Mouse (Mus musculus): ENCODE results near the gene Wfdc21. TPM values are rescaled to one million over a fixed set of nuclear protein-coding genes. Genes with fewer than 3 reads are reported as not detected.

Gene Wfdc21
- polyA plus RNA-seq, 1 experiment from 2014 or later = not detected

DNA sequence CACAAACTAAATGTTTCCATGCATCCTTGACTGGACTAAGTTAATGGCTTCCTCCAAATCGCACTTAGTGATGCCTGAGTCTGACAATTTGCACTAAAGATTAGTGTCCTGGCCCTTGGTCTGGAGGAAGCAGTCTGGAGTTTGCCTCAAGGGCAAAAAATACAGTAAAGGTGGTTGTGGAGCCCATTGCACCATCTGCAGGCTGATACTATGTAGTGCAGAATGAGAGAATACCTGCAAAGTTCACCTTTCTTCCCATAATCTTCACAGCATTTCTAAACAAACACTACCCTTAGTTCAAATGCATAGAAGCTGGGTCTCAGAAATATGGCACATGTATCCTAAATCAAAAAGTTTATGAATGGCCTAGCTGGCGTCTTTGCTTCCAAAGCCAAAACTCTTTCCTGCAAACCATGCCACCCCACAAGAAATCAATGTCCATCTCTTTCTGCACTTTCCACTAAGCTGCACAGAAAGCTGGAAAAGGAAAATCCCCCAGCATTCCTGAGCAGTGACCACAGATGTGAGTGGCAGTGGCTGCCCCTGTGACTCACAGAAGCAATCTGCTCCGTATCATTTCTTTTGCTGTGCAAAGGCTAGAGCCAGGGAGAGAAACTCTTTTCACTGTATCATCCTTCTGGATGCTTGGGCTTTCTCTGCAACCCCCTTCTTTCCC is 17.8 kb upstream of the Wfdc21 start:
- H3K27me3 ChIP-seq (ENCODE audit: control insufficient read depth, insufficient read depth, low read length) = no peaks in the 10 kb centered on the region
- H3K4me3 ChIP-seq (ENCODE audit: low read depth, low read length) = no peak overlapping the region
- no peaks in the 10 kb centered on the region for H3K4me1 ChIP-seq (ENCODE audit: control insufficient read depth, insufficient read depth, low read length)
- H3K9ac ChIP-seq (replicated peaks; ENCODE audit: low read length) = no peak overlapping the region
- H3K36me3 ChIP-seq (replicated peaks; ENCODE audit: control insufficient read depth, insufficient read depth, low read depth, low read length) = no peaks in the 10 kb centered on the region
- H3K9me3 ChIP-seq (replicated peaks; ENCODE audit: control insufficient read depth, low read length) = no peaks in the 10 kb centered on the region
- H3K27ac ChIP-seq (replicated peaks; ENCODE audit: low read depth, low read length) = no peak overlapping the region
- WGBS = 59% methylated on average over 3 of the region's 3 CpGs
- no peak for DNase-seq (ENCODE audit: low spot score)
- no peak overlapping the region for H3K4me2 ChIP-seq (ENCODE audit: low read depth, low read length)
- ATAC-seq (replicated peaks; ENCODE audit: insufficient number of reproducible peaks, low FRiP score, low TSS enrichment, low read depth) = no peak

GRCm38 (mm10) chr11:83731116-83731515 is 15.6 kb upstream of the Wfdc21 start:
- Histone ChIP-seq H3K27ac (replicated peaks; ENCODE audit: low read depth, low read length) (no peak overlapping the region), H3K27me3 (ENCODE audit: control insufficient read depth, insufficient read depth, low read length) (no peaks in the 10 kb centered on the region), H3K36me3 (replicated peaks; ENCODE audit: control insufficient read depth, insufficient read depth, low read depth, low read length) (no peaks in the 10 kb centered on the region), H3K9me3 (replicated peaks; ENCODE audit: control insufficient read depth, low read length) (no peaks in the 10 kb centered on the region), H3K4me2 (ENCODE audit: low read depth, low read length) (no peak overlapping the region), H3K9ac (replicated peaks; ENCODE audit: low read length) (no peak overlapping the region), H3K4me3 (ENCODE audit: low read depth, low read length) (no peak overlapping the region), H3K4me1 (ENCODE audit: control insufficient read depth, insufficient read depth, low read length) (no peaks in the 10 kb centered on the region)
- WGBS = 73% methylated on average over 1 of the region's 1 CpGs
- DNase-seq (ENCODE audit: low spot score) = no peak
- no peak for ATAC-seq (replicated peaks; ENCODE audit: insufficient number of reproducible peaks, low FRiP score, low TSS enrichment, low read depth)

DNA sequence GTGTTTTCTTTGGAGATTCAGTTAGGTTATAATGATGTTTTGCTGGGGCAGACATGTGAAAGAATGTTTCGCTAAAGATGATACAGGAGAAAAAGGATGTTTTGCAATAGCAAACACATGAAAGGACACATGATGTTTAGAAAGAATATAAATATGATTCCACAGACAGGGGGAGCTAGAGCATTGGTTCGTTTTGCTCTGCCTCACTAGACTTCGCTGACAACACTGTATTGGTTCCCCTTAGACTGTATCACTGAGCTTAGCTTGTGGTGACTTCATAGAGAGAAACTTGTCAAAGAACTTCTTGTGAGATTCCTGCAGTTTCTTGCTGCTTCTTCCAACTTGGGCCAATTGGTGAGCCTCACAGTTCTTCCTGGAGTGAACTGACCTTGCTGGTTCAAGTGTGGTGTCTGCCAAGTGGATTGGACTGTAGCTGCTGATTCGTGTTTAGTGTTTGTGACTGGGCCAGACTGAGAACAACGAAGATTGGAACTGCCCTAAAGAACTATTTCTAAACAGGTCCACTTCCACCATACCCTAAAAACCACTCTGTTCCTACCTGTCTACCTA is 13.6 kb upstream of the Wfdc21 start:
- WGBS = 77% methylated on average over 5 of the region's 5 CpGs
- no peak for DNase-seq (ENCODE audit: low spot score)
- Histone ChIP-seq H3K4me2 (ENCODE audit: low read depth, low read length) (no peak overlapping the region), H3K4me1 (ENCODE audit: control insufficient read depth, insufficient read depth, low read length) (no peaks in the 10 kb centered on the region), H3K9ac (replicated peaks; ENCODE audit: low read length) (no peak overlapping the region), H3K4me3 (ENCODE audit: low read depth, low read length) (no peak overlapping the region), H3K27ac (replicated peaks; ENCODE audit: low read depth, low read length) (no peak overlapping the region), H3K9me3 (replicated peaks; ENCODE audit: control insufficient read depth, low read length) (no peaks in the 10 kb centered on the region), H3K27me3 (ENCODE audit: control insufficient read depth, insufficient read depth, low read length) (no peaks in the 10 kb centered on the region), H3K36me3 (replicated peaks; ENCODE audit: control insufficient read depth, insufficient read depth, low read depth, low read length) (no peaks in the 10 kb centered on the region)
- no peak for ATAC-seq (replicated peaks; ENCODE audit: insufficient number of reproducible peaks, low FRiP score, low TSS enrichment, low read depth)

DNA sequence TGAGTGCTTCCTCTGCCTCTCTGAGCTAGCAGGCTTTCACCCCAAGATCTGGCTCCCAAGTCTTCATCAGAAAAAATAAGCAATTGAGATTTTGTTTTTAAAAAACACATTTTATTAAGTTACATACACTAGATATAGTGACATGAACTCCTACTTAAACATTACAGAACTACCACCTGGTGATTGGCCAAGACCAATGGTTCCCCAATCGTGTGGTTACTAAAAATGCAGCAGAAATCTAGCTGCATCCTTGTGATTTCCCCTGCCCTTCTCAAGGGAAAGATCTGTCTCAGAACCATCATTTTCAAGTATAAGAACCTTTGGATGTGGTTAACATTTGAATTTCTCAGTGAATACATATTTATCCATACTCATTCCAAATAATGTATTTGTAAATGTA is 12.5 kb upstream of the Wfdc21 start:
- Histone ChIP-seq H3K4me2 (ENCODE audit: low read depth, low read length) (no peak overlapping the region), H3K4me3 (ENCODE audit: low read depth, low read length) (no peak overlapping the region), H3K4me1 (ENCODE audit: control insufficient read depth, insufficient read depth, low read length) (no peaks in the 10 kb centered on the region), H3K27ac (replicated peaks; ENCODE audit: low read depth, low read length) (no peak overlapping the region), H3K9me3 (replicated peaks; ENCODE audit: control insufficient read depth, low read length) (no peaks in the 10 kb centered on the region), H3K36me3 (replicated peaks; ENCODE audit: control insufficient read depth, insufficient read depth, low read depth, low read length) (no peaks in the 10 kb centered on the region), H3K27me3 (ENCODE audit: control insufficient read depth, insufficient read depth, low read length) (no peaks in the 10 kb centered on the region), H3K9ac (replicated peaks; ENCODE audit: low read length) (no peak overlapping the region)
- DNase-seq (ENCODE audit: low spot score) (no peak), ATAC-seq (replicated peaks; ENCODE audit: insufficient number of reproducible peaks, low FRiP score, low TSS enrichment, low read depth) (no peak)
- WGBS = 80% methylated on average over 1 of the region's 1 CpGs

GRCm38 (mm10) chr11:83735881-83736280 is 10.9 kb upstream of the Wfdc21 start:
- no peak for ATAC-seq (replicated peaks; ENCODE audit: insufficient number of reproducible peaks, low FRiP score, low TSS enrichment, low read depth)
- H3K9ac ChIP-seq (replicated peaks; ENCODE audit: low read length) = no peak overlapping the region
- H3K27me3 ChIP-seq (ENCODE audit: control insufficient read depth, insufficient read depth, low read length) = no peaks in the 10 kb centered on the region
- H3K4me2 ChIP-seq (ENCODE audit: low read depth, low read length) = no peak overlapping the region
- H3K27ac ChIP-seq (replicated peaks; ENCODE audit: low read depth, low read length) = no peak overlapping the region
- no peaks in the 10 kb centered on the region for H3K4me1 ChIP-seq (ENCODE audit: control insufficient read depth, insufficient read depth, low read length)
- no peaks in the 10 kb centered on the region for H3K36me3 ChIP-seq (replicated peaks; ENCODE audit: control insufficient read depth, insufficient read depth, low read depth, low read length)
- 70% methylated on average over 2 of the region's 2 CpGs for WGBS
- no peak for DNase-seq (ENCODE audit: low spot score)
- H3K9me3 ChIP-seq (replicated peaks; ENCODE audit: control insufficient read depth, low read length) = no peaks in the 10 kb centered on the region
- no peak overlapping the region for H3K4me3 ChIP-seq (ENCODE audit: low read depth, low read length)

GRCm38 (mm10) chr11:83737109-83737558 is 9.6 kb upstream of the Wfdc21 start:
- Histone ChIP-seq H3K4me3 (ENCODE audit: low read depth, low read length) (no peak overlapping the region), H3K9me3 (replicated peaks; ENCODE audit: control insufficient read depth, low read length) (no peaks in the 10 kb centered on the region), H3K27me3 (ENCODE audit: control insufficient read depth, insufficient read depth, low read length) (no peaks in the 10 kb centered on the region), H3K27ac (replicated peaks; ENCODE audit: low read depth, low read length) (no peak overlapping the region), H3K36me3 (replicated peaks; ENCODE audit: control insufficient read depth, insufficient read depth, low read depth, low read length) (no peaks in the 10 kb centered on the region), H3K4me1 (ENCODE audit: control insufficient read depth, insufficient read depth, low read length) (no peaks in the 10 kb centered on the region), H3K9ac (replicated peaks; ENCODE audit: low read length) (no peak overlapping the region), H3K4me2 (ENCODE audit: low read depth, low read length) (no peak overlapping the region)
- DNase-seq (ENCODE audit: low spot score) = no peak
- WGBS = 79% methylated on average over 3 of the region's 3 CpGs
- no peak for ATAC-seq (replicated peaks; ENCODE audit: insufficient number of reproducible peaks, low FRiP score, low TSS enrichment, low read depth)

GRCm38 (mm10) chr11:83739241-83739640 is 7.5 kb upstream of the Wfdc21 start:
- no peak overlapping the region for H3K4me2 ChIP-seq (ENCODE audit: low read depth, low read length)
- H3K9ac ChIP-seq (replicated peaks; ENCODE audit: low read length) = no peak overlapping the region
- H3K27me3 ChIP-seq (ENCODE audit: control insufficient read depth, insufficient read depth, low read length) = no peaks in the 10 kb centered on the region
- no peaks in the 10 kb centered on the region for H3K4me1 ChIP-seq (ENCODE audit: control insufficient read depth, insufficient read depth, low read length)
- ATAC-seq (replicated peaks; ENCODE audit: insufficient number of reproducible peaks, low FRiP score, low TSS enrichment, low read depth) = no peak
- 30% methylated on average over 5 of the region's 5 CpGs for WGBS
- H3K9me3 ChIP-seq (replicated peaks; ENCODE audit: control insufficient read depth, low read length) = no peaks in the 10 kb centered on the region
- no peaks in the 10 kb centered on the region for H3K36me3 ChIP-seq (replicated peaks; ENCODE audit: control insufficient read depth, insufficient read depth, low read depth, low read length)
- DNase-seq (ENCODE audit: low spot score) = peak; percentile 86
- H3K27ac ChIP-seq (replicated peaks; ENCODE audit: low read depth, low read length) = no peak overlapping the region
- no peak overlapping the region for H3K4me3 ChIP-seq (ENCODE audit: low read depth, low read length)

DNA sequence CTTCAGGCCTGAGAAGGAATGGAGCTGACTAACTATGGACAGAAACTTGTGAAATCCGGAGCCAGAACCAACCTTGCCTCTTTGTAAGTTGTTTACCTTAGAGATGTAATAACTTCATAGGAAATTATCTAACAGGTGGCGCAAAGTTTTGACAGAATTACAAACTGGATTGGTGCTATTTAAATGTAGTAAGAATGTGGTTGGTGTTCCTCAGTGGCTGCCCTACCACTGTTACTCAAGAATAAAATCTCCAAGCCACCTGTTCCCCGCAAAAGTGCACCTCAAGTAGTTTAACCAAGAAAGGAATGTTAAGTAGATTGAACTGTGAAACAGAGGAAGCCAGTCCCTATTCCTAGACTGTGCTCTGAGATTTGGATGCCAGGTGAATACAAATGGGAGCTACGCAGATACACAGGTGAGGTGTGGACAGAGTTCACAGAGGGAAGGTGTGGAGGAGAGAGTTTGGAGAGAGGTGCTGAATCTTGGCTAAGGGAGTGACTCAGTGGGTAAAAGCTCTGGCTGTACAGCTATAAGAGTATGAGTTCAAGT is 6.2 kb upstream of the Wfdc21 start:
- 81% methylated on average over 4 of the region's 4 CpGs for WGBS
- Histone ChIP-seq H3K36me3 (replicated peaks; ENCODE audit: control insufficient read depth, insufficient read depth, low read depth, low read length) (no peaks in the 10 kb centered on the region), H3K9me3 (replicated peaks; ENCODE audit: control insufficient read depth, low read length) (no peaks in the 10 kb centered on the region), H3K4me3 (ENCODE audit: low read depth, low read length) (no peak overlapping the region), H3K27me3 (ENCODE audit: control insufficient read depth, insufficient read depth, low read length) (no peaks in the 10 kb centered on the region), H3K4me2 (ENCODE audit: low read depth, low read length) (no peak overlapping the region), H3K9ac (replicated peaks; ENCODE audit: low read length) (no peak overlapping the region), H3K27ac (replicated peaks; ENCODE audit: low read depth, low read length) (no peak overlapping the region), H3K4me1 (ENCODE audit: control insufficient read depth, insufficient read depth, low read length) (no peaks in the 10 kb centered on the region)
- no peak for ATAC-seq (replicated peaks; ENCODE audit: insufficient number of reproducible peaks, low FRiP score, low TSS enrichment, low read depth)
- no peak for DNase-seq (ENCODE audit: low spot score)

Measured in embryonic facial prominence, embryonic 11.5 days (tissue).